Mouse (Mus musculus) leukemia stem cell, adult 10-12 weeks (primary cell): Measurements from ENCODE around the gene Lrpap1. TPM values are rescaled to one million over a fixed set of nuclear protein-coding genes. Genes with fewer than 3 reads are reported as not detected.

Source experiments
- polyA plus RNA-seq: library from polyadenylated mRNA; stranded (reverse); fragments of >175 nt; gene quantifications from 2 replicates; pipeline ENCODE4 v1.2.3, GENCODE M21; 2012; ENCODE audit warnings: low replicate concordance

Lrpap1 gene
- 5.3 and 17.9 TPM in 2 replicates for polyA plus RNA-seq

GRCm38 (mm10) chr5:35104960-35105921 lies at the start of gene Lrpap1:
TSS of gene Lrpap1 (minus strand) at chr5:35105766.

GRCm38 (mm10) chr5:35056604-35057432 lies 48.7 kb downstream of the Lrpap1 start, which contains the start of gene Dok7:
TSS of gene Dok7 (plus strand) at chr5:35056766.

Other genes starting within 250 kb of the Lrpap1 start
- 0.07 and 0.32 TPM in 2 replicates for gene Msantd1, start 197.8 kb downstream of the Lrpap1 start, polyA plus RNA-seq
- 51.6 and 73.3 TPM in 2 replicates for gene Rgs12, start 156.3 kb downstream of the Lrpap1 start, polyA plus RNA-seq
- 1.2 and 2.5 TPM in 2 replicates for gene Hgfac, start 64.3 kb downstream of the Lrpap1 start, polyA plus RNA-seq
- 0.14 and 0.18 TPM in 2 replicates for gene Dok7, start 49.0 kb downstream of the Lrpap1 start, polyA plus RNA-seq
- gene Adra2c, start 172.6 kb upstream of the Lrpap1 start, polyA plus RNA-seq, result 0.07 TPM in 1 of 2 replicates, not detected in the other